Mouse (Mus musculus) liver, embryonic 15.5 days (tissue): ENCODE results near the gene Mlycd. TPM values are rescaled to one million over a fixed set of nuclear protein-coding genes. Genes with fewer than 3 reads are reported as not detected.

ENCODE experiments used
- ATAC-seq: fragments of 200-750 bp; cut with Nextera tagmentation; 2 replicates; pipeline ENCODE4 v1.8.0; 2017; ENCODE audit warnings: moderate number of reproducible peaks, mild to moderate bottlenecking, moderate library complexity; ENCODE audit not compliant: insufficient read depth
- H3K27ac ChIP-seq: fragments of 300-500 bp; sonication (generic); replicated peaks from 2 replicates; pipeline ENCODE4 v1.5.1; 2015; ENCODE audit warnings: mild to moderate bottlenecking, inconsistent platforms
- H3K27me3 ChIP-seq: fragments of 300-500 bp; sonication (generic); 2 replicates; pipeline ENCODE4 v1.6.1; 2015; ENCODE audit warnings: mild to moderate bottlenecking, inconsistent platforms
- H3K36me3 ChIP-seq: fragments of 300-500 bp; sonication (generic); replicated peaks from 2 replicates; pipeline ENCODE4 v1.6.1; 2015; ENCODE audit warnings: moderate library complexity, mild to moderate bottlenecking, inconsistent platforms
- H3K4me1 ChIP-seq: fragments of 300-500 bp; sonication (generic); replicated peaks from 2 replicates; pipeline ENCODE4 v1.6.1; 2015; ENCODE audit warnings: inconsistent platforms
- H3K4me2 ChIP-seq: fragments of 300-500 bp; sonication (generic); 2 replicates; pipeline ENCODE4 v1.6.1; 2015; ENCODE audit warnings: moderate library complexity, mild to moderate bottlenecking, inconsistent platforms
- H3K4me3 ChIP-seq: fragments of 300-500 bp; sonication (generic); replicated peaks from 2 replicates; pipeline ENCODE4 v1.5.1; 2015; ENCODE audit warnings: mild to moderate bottlenecking, inconsistent platforms
- H3K9ac ChIP-seq: fragments of 300-500 bp; sonication (generic); 2 replicates; pipeline ENCODE4 v1.6.1; 2015; ENCODE audit warnings: moderate library complexity, mild to moderate bottlenecking, inconsistent platforms
- H3K9me3 ChIP-seq: fragments of 300-500 bp; sonication (generic); replicated peaks from 2 replicates; pipeline ENCODE4 v1.6.1; 2016; ENCODE audit warnings: inconsistent platforms
- WGBS: fragments of 180-500 bp; shearing (Covaris S2); methylation state at CpG from one replicate; pipeline ENCODE4 v1.1.7; 2015; ENCODE audit warnings: mixed read lengths; ENCODE audit not compliant: insufficient replicate concordance; 5-methylcytosine and 5-hydroxymethylcytosine counted together
- polyA plus RNA-seq: library from polyadenylated mRNA; unstranded; fragments of >200 nt; fragmentation: Nextera tagmentation; extraction: Ambion mirVana; gene quantifications from 2 replicates; pipeline ENCODE4 v1.2.1, GENCODE M21; 2015

Mlycd gene
- polyA plus RNA-seq, 1 experiment from 2014 or later = 11.5 TPM

GRCm38 (mm10) chr8:119442013-119442412 is 47.3 kb downstream of the Mlycd start:
- no peak overlapping the region for H3K4me3 ChIP-seq
- no peaks in the 10 kb centered on the region for H3K9me3 ChIP-seq
- WGBS = 48% methylated on average over 5 of the region's 5 CpGs
- H3K27me3 ChIP-seq = peaks cover 21% of the 10 kb centered on the region
- H3K4me2 ChIP-seq = no peak overlapping the region
- peaks cover 28% of the 10 kb centered on the region for H3K4me1 ChIP-seq
- H3K27ac ChIP-seq = no peak overlapping the region
- H3K36me3 ChIP-seq = peaks cover 34% of the 10 kb centered on the region
- ATAC-seq = no peak
- no peak overlapping the region for H3K9ac ChIP-seq

DNA sequence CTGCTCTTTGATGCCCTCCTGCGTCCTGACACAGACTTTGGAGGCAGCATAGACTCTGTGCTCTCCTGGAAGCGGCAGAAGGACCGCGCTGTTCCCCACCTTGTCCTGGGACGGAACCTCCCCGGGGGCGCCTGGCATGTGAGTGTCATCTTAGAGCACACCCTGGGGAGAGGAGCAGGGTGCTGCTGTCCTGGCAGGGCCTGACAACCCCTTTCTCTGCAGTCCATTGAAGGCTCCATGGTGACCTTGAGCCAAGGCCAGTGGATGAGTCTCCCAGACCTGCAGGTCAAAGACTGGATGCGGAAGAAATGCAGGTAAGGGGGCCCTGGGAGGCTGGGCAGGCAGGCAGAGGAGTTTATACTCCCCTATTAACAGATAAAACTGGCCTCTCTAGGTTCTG is 48.3 kb downstream of the Mlycd start:
- Histone ChIP-seq H3K4me1 (peaks cover 25% of the 10 kb centered on the region), H3K9ac (no peak overlapping the region), H3K27me3 (peaks cover 30% of the 10 kb centered on the region), H3K27ac (no peak overlapping the region), H3K9me3 (no peaks in the 10 kb centered on the region), H3K4me2 (no peak overlapping the region), H3K4me3 (no peak overlapping the region), H3K36me3 (peaks cover 34% of the 10 kb centered on the region)
- no peak for ATAC-seq
- 82% methylated on average over 8 of the region's 8 CpGs for WGBS

DNA sequence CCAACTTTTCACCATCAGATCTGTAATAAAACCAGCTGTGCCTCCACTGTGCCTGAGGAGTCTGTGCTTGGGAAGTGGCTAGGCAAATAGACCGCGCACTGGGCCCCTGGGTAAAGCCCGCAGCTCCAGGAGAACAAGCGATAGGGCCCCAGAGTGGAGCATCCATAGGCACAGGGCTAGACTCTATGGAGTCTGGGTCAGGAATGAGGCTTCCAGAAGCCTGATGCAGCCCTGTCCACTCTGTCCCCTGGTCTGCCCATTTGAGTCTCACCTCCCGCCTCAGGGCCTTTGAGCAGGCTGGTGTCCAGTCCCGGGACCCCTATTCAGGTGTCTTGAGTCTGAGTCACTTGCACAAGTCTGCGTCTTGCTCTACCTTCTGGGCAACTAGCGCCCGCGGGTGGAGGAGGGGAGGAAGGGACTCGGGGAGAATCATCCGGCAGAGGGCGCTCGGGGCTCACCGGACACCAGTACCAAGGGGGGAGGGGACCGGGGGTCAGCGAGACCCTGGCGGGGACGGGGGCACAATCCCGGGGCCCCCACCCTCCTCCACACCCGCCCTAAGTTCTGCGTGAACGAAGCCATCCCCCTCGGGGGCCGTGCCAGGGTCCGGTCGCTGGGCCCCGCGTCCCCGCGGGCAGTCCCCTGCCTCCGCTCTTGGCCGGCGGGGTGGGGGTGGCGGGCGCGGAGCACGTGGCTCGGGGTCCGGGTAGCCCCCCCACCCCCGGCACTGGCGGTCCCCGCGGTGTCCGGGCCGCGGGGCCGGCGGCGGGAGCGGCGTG is 51.7 kb downstream of the Mlycd start, which contains the start of gene Necab2:
Gene Necab2 (plus strand): TSS at position 509 of the 779 bp plus-strand sequence.
- 3% methylated on average over 41 of the region's 52 CpGs for WGBS
- H3K9me3 ChIP-seq = no peaks in the 10 kb centered on the region
- peak within 1 kb of the TSS; percentile 60 for H3K4me2 ChIP-seq
- H3K4me1 ChIP-seq = peaks cover 11% of the 10 kb centered on the region
- H3K36me3 ChIP-seq = peaks cover 30% of the 10 kb centered on the region
- no peak within 1 kb of the TSS for H3K9ac ChIP-seq
- H3K27ac ChIP-seq = no peak within 1 kb of the TSS
- H3K4me3 ChIP-seq = peak within 1 kb of the TSS; percentile 42
- peak; percentile 32 for ATAC-seq
- peaks cover 54% of the 10 kb centered on the region for H3K27me3 ChIP-seq

- peak; percentile 8; the same call in 1 of the 2 replicates for ATAC-seq
- H3K4me3 ChIP-seq = peak overlapping the region; percentile 42; the same call in 1 of the 2 replicates
Measured at GRCm38 (mm10) chr8:119446990-119447780, 52.5 kb downstream of the Mlycd start.

DNA sequence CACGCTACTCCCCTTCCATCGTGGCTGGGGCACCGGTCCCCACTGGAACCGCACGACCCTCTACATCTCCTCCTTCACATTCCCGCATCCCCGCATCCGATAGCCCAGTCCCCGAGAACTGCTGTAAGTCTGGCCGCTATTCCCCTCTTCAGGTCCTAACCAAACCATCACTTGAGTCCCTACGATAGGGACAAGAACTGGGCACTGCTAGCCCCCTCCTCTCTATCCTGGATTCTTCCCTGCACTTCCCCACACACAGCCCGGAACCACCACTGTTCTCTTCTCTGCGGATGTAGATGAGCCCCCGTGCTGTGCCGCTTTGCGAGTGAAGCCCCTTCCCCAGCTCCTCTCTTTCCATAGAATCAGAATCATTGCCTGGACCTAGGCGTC is 53.1 kb downstream of the Mlycd start:
- Histone ChIP-seq H3K36me3 (peaks cover 18% of the 10 kb centered on the region), H3K4me3 (no peak overlapping the region), H3K27me3 (peaks cover 54% of the 10 kb centered on the region), H3K27ac (no peak overlapping the region), H3K9ac (no peak overlapping the region), H3K4me1 (0 out of 2 replicates have a peak, but pooled peaks cover 7% of the 10 kb centered on the region), H3K9me3 (no peaks in the 10 kb centered on the region), H3K4me2 (no peak overlapping the region)
- 5% methylated on average over 17 of the region's 17 CpGs for WGBS
- no peak for ATAC-seq

More at GRCm38 (mm10) chr8:119446990-119447780, 52.5 kb downstream of the Mlycd start:
- Histone ChIP-seq H3K27ac (no peak overlapping the region), H3K9me3 (no peaks in the 10 kb centered on the region), H3K9ac (no peak overlapping the region), H3K27me3 (peaks cover 54% of the 10 kb centered on the region), H3K4me1 (peaks cover 7% of the 10 kb centered on the region; the same call in 1 of the 2 replicates), H3K4me2 (peak overlapping the region; percentile 60), H3K36me3 (peaks cover 24% of the 10 kb centered on the region)
- WGBS = 1% methylated on average over 46 of the region's 80 CpGs

- Histone ChIP-seq H3K9me3 (no peaks in the 10 kb centered on the region), H3K4me2 (no peak overlapping the region), H3K36me3 (0 out of 2 replicates have a peak, but pooled peaks cover 6% of the 10 kb centered on the region), H3K4me3 (no peak overlapping the region), H3K27ac (no peak overlapping the region), H3K4me1 (0 out of 2 replicates have a peak, but pooled peaks cover 7% of the 10 kb centered on the region), H3K27me3 (peaks cover 54% of the 10 kb centered on the region), H3K9ac (no peak overlapping the region)
- ATAC-seq = no peak
- WGBS = 58% methylated on average over 12 of the region's 12 CpGs
Measured at GRCm38 (mm10) chr8:119449627-119450026, 54.9 kb downstream of the Mlycd start.

DNA sequence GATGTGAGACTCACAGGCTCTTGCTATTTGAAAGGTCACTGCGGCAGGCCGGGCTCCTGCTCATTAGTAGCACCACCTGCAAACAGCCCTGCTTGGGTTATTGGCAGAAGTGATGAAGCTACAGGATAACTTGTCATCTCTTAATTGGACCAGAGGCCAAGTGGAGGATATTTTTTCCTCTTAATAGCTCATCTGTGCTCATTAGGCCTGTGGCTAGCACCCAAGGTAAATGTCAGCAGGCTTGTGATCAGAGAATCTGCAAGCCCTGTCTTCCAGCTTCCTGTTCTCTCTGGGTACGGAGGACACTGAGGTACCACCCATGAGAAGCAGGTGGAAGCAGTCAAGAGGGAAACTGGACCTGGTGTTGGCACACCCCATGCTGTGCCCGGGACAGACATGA is 56.5 kb downstream of the Mlycd start:
- 0 out of 2 replicates have a peak, but pooled peaks cover 6% of the 10 kb centered on the region for H3K4me1 ChIP-seq
- no peak for ATAC-seq
- 72% methylated on average over 4 of the region's 4 CpGs for WGBS
- no peak overlapping the region for H3K9ac ChIP-seq
- H3K4me3 ChIP-seq = no peak overlapping the region
- no peaks in the 10 kb centered on the region for H3K36me3 ChIP-seq
- H3K27me3 ChIP-seq = peaks cover 42% of the 10 kb centered on the region
- H3K4me2 ChIP-seq = no peak overlapping the region
- no peaks in the 10 kb centered on the region for H3K9me3 ChIP-seq
- no peak overlapping the region for H3K27ac ChIP-seq

- Histone ChIP-seq H3K9ac (no peak overlapping the region), H3K27ac (no peak overlapping the region), H3K4me3 (no peak overlapping the region), H3K36me3 (no peaks in the 10 kb centered on the region), H3K4me1 (no peaks in the 10 kb centered on the region), H3K27me3 (peaks cover 24% of the 10 kb centered on the region), H3K9me3 (no peaks in the 10 kb centered on the region), H3K4me2 (no peak overlapping the region)
- WGBS = 64% methylated on average over 5 of the region's 5 CpGs
- ATAC-seq = no peak
Measured at GRCm38 (mm10) chr8:119452919-119453318, 58.2 kb downstream of the Mlycd start.

DNA sequence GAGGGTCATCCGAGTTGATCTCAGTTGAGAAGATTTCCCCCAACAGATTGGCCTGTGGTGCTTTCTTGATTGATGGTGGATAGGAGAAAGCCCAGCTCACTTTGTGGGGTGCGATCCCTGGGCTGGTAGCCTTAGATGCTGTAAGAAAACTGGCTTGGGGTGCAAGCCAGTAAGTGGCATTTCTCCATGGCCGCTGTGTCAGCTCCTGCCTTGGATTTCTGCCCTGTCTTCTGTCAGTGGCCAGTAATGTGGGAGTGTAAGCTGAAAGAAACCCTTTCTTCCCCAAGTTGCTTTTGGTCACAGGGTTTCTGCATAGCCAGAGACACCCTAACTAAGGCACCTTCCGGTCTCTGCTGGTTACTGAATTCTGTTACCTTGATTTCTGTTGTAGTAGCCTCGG is 61.4 kb downstream of the Mlycd start:
- ATAC-seq = no peak
- Histone ChIP-seq H3K4me2 (no peak overlapping the region), H3K4me1 (no peaks in the 10 kb centered on the region), H3K9ac (no peak overlapping the region), H3K4me3 (no peak overlapping the region), H3K36me3 (no peaks in the 10 kb centered on the region), H3K27me3 (peaks cover 8% of the 10 kb centered on the region), H3K27ac (no peak overlapping the region), H3K9me3 (no peaks in the 10 kb centered on the region)
- 67% methylated on average over 5 of the region's 5 CpGs for WGBS

GRCm38 (mm10) chr8:119459724-119460123 is 65.0 kb downstream of the Mlycd start:
- ATAC-seq = no peak
- 50% methylated on average over 16 of the region's 16 CpGs for WGBS
- peaks cover 26% of the 10 kb centered on the region for H3K27me3 ChIP-seq
- no peaks in the 10 kb centered on the region for H3K9me3 ChIP-seq
- no peak overlapping the region for H3K27ac ChIP-seq
- no peak overlapping the region for H3K4me3 ChIP-seq
- H3K4me2 ChIP-seq = no peak overlapping the region
- no peak overlapping the region for H3K9ac ChIP-seq
- H3K36me3 ChIP-seq = no peaks in the 10 kb centered on the region
- H3K4me1 ChIP-seq = no peaks in the 10 kb centered on the region
